Mouse (Mus musculus) T-helper 1 cell (primary cell): ENCODE data around the gene Ctu2.

Source experiments
- in situ Hi-C: fragments of 300-600 bp; cut with MboI, MseI; formaldehyde crosslinking; loops from one replicate; pipeline ENCODE4 v1.15.1; 2025; ENCODE audit warnings: high pct_unique_total_duplicates

The Ctu2 gene

DNA sequence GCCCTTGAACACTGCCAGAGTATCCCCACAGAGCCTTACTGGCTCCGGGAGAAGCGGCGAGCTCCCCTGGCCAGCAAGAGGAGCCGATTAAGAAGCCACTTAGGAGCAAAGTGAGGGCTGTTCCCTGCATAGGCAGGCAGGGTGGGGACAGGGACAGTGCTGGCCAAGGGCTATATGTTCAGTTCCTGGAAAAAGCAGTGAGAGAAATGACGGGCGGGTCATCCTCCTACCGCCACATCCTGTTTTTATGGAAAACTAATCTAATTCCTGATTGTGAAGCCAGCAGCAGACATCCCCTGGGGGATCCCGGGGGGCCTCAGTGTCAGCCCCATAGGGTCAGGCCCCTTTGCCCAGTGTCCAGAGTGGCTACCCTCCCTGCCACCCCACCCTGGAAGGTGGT is 55.4 kb downstream of the Ctu2 start:
- in situ Hi-C loops: no loop called here
